Mouse (Mus musculus): Measurements from ENCODE around the gene Tmem189. TPM values are rescaled to one million over a fixed set of nuclear protein-coding genes. Genes with fewer than 3 reads are reported as not detected.
"Not testable (repeated sequence)": the region's sequence is repeated elsewhere in the genome, so short reads cannot be mapped to it uniquely, and the experiment has no call there.

Gene Tmem189
- polyA plus RNA-seq, 1 experiment from 2014 or later: 30.4 TPM

DNA sequence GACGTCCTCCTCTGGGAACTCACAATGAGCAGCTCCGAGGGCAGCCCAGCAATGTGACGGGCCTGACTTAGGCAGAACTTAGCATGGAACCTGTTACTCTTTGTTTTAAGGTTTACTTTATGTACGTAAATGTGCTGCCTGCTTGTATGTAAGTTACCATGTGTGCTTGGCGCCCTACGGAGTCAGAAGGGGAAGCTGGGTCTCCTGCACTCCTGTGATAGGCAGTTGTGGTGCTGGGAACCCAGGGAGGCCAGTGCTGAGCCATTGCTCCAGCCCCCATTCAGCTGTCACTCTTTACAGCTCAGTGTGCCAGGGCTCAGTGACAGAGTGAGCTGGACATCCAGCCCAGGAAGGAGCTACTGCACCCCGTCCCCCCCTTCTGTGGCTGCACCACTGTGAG lies 62.6 kb downstream of the Tmem189 start:
- H3K4me1 ChIP-seq: peaks cover 82% of the 10 kb centered on the region
- peaks cover 70% of the 10 kb centered on the region for H3K36me3 ChIP-seq
- no peaks in the 10 kb centered on the region for H3K9me3 ChIP-seq (replicated peaks)
- peak overlapping the region; percentile 54 for H3K4me3 ChIP-seq
- 69% methylated on average over 7 of the region's 7 CpGs for WGBS (ENCODE audit: insufficient replicate concordance)
- H3K27me3 ChIP-seq (replicated peaks): no peaks in the 10 kb centered on the region
- peak overlapping the region; percentile 76 for H3K9ac ChIP-seq
- ATAC-seq: no peak
- peak overlapping the region; percentile 90 for H3K4me2 ChIP-seq
- H3K27ac ChIP-seq: peak overlapping the region; percentile 100

DNA sequence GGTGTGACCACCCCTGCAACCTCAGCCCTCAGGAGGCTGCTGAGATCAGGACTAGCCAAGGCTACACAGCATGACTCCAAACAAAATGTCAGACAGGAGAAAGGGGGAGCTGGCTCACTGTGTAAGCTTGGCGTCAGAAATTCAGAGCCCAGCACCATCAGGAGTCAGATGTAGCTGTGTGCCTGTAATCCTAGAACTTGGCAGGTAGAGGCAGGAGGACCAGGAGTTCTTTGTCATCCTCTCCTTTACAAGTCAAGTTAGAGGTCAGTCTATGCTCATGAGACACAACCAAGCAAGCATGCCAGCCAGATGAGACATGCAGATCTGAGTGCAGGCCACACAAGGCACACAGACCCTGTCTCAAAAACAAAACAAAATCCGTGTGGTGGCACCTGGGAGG lies 64.0 kb downstream of the Tmem189 start:
- no peak for ATAC-seq
- Histone ChIP-seq H3K27me3 (replicated peaks) (no peaks in the 10 kb centered on the region), H3K4me2 (peak overlapping the region; percentile 25; the same call in 1 of the 2 replicates), H3K36me3 (peaks cover 84% of the 10 kb centered on the region), H3K27ac (peak overlapping the region; percentile 67), H3K9ac (0 out of 2 replicates have a peak overlapping the region, but pooled peaks have one; percentile 42), H3K4me1 (peaks cover 93% of the 10 kb centered on the region), H3K9me3 (replicated peaks) (no peaks in the 10 kb centered on the region), H3K4me3 (no peak overlapping the region)
- WGBS (ENCODE audit: insufficient replicate concordance): 70% methylated on average over 2 of the region's 2 CpGs

- peak overlapping the region; percentile 67; the same call in 1 of the 2 replicates for H3K27ac ChIP-seq
- WGBS (ENCODE audit: insufficient replicate concordance): 87% methylated on average over 5 of the region's 6 CpGs
- ATAC-seq: no peak
These were observed 65.1 kb downstream of the Tmem189 start for GRCm38 (mm10) chr2:167624368-167625075.

DNA sequence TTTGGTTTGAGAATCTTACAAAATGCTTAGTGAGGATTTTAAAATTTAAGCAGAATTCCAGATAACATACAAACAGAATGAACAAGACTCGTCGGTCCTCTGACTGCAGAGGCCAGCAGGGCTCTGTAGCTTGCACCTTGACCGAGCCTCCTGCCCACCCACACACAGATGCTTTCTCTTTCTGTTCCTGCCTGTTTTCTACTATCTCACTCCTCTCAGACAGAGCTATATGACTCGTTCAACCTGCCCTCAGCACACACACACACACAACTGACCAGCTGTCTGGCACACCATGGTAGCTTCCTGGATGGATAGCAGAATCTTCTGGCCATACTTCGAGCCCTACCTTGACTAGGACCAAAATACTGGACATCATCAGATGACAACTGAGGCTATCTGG lies 66.7 kb downstream of the Tmem189 start:
- peaks cover 76% of the 10 kb centered on the region for H3K4me1 ChIP-seq
- ATAC-seq: no peak
- no peak overlapping the region for H3K4me3 ChIP-seq
- 56% methylated on average over 5 of the region's 5 CpGs for WGBS (ENCODE audit: insufficient replicate concordance)
- H3K27me3 ChIP-seq (replicated peaks): no peaks in the 10 kb centered on the region
- 0 out of 2 replicates have a peak overlapping the region, but pooled peaks have one; percentile 4 for H3K4me2 ChIP-seq
- peaks cover 88% of the 10 kb centered on the region for H3K36me3 ChIP-seq
- H3K9ac ChIP-seq: no peak overlapping the region; the same call in 1 of the 2 replicates
- H3K9me3 ChIP-seq (replicated peaks): no peaks in the 10 kb centered on the region
- peak overlapping the region; percentile 71 for H3K27ac ChIP-seq

More at GRCm38 (mm10) chr2:167624368-167625075, 65.1 kb downstream of the Tmem189 start:
- Histone ChIP-seq H3K9ac (no peak overlapping the region), H3K36me3 (peaks cover 89% of the 10 kb centered on the region), H3K9me3 (replicated peaks) (no peaks in the 10 kb centered on the region), H3K4me3 (no peak overlapping the region), H3K4me1 (peaks cover 86% of the 10 kb centered on the region), H3K27me3 (replicated peaks) (no peaks in the 10 kb centered on the region), H3K4me2 (no peak overlapping the region)

DNA sequence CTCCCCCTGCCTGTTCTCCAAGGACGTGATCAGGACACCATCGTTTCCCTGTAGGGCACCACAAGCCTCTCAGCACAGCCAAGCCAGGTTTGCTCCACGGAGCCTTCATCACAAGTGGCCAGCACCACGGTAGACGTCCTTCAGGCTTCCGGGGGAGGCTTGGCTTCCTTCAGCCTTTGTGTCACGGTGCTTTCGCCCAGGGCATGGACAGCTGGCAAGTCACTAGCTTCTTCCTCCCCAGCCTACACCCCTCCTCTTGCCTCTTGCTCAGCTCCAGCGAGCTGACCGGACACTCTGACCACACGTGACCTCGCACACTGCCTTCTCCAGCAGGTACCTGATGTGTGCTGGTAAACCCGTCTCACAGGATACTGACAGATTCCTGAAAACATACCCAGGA lies 67.3 kb downstream of the Tmem189 start:
- WGBS (ENCODE audit: insufficient replicate concordance): 87% methylated on average over 13 of the region's 13 CpGs
- Histone ChIP-seq H3K36me3 (peaks cover 88% of the 10 kb centered on the region), H3K27ac (peak overlapping the region; percentile 71), H3K4me3 (no peak overlapping the region), H3K4me1 (peaks cover 70% of the 10 kb centered on the region), H3K9ac (peak overlapping the region; percentile 12; the same call in 1 of the 2 replicates), H3K4me2 (no peak overlapping the region), H3K27me3 (replicated peaks) (no peaks in the 10 kb centered on the region), H3K9me3 (replicated peaks) (no peaks in the 10 kb centered on the region)
- no peak for ATAC-seq

- ATAC-seq: peak; percentile 21; the same call in 1 of the 2 replicates
- Histone ChIP-seq H3K4me2 (0 out of 2 replicates have a peak overlapping the region, but pooled peaks have one; percentile 13), H3K9me3 (replicated peaks) (no peaks in the 10 kb centered on the region), H3K27me3 (replicated peaks) (no peaks in the 10 kb centered on the region), H3K36me3 (peaks cover 90% of the 10 kb centered on the region), H3K9ac (peak overlapping the region; percentile 10), H3K4me1 (peaks cover 62% of the 10 kb centered on the region), H3K4me3 (no peak overlapping the region), H3K27ac (peak overlapping the region; percentile 66)
- WGBS (ENCODE audit: insufficient replicate concordance): 86% methylated on average over 9 of the region's 9 CpGs
These were observed 68.2 kb downstream of the Tmem189 start for GRCm38 (mm10) chr2:167621255-167622087.

GRCm38 (mm10) chr2:167617472-167617871 lies 72.2 kb downstream of the Tmem189 start:
- no peak overlapping the region for H3K4me2 ChIP-seq
- H3K27ac ChIP-seq: no peak overlapping the region
- H3K36me3 ChIP-seq: peaks cover 95% of the 10 kb centered on the region
- H3K9ac ChIP-seq: no peak overlapping the region
- H3K4me3 ChIP-seq: no peak overlapping the region
- no peaks in the 10 kb centered on the region for H3K27me3 ChIP-seq (replicated peaks)
- WGBS (ENCODE audit: insufficient replicate concordance): 71% methylated on average over 4 of the region's 4 CpGs
- peaks cover 33% of the 10 kb centered on the region for H3K4me1 ChIP-seq
- no peak for ATAC-seq
- peaks cover 11% of the 10 kb centered on the region; the same call in 1 of the 2 replicates for H3K9me3 ChIP-seq (replicated peaks)

DNA sequence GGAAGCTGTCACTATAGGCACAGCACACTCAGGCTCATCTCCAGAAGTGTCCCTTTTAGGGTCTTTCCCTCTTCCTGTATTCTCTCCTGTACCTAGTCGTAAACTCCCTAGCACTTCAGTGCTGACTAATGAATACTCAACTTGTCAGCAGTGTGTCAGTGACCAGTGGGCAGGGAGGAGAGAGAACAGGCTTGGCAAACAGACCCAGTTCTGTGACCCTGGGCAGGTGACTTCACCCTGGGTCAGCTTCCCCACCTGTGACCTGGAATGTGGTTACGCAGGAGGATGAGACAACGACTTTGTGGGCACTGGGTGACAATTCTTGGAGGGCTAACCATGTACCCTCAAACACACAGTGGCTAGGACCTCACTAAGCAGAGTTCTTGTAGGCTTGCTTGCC lies 72.6 kb downstream of the Tmem189 start:
- Histone ChIP-seq H3K4me3 (no peak overlapping the region), H3K9me3 (replicated peaks) (peaks cover 11% of the 10 kb centered on the region; the same call in 1 of the 2 replicates), H3K4me2 (no peak overlapping the region), H3K27me3 (replicated peaks) (no peaks in the 10 kb centered on the region), H3K36me3 (peaks cover 95% of the 10 kb centered on the region), H3K9ac (no peak overlapping the region), H3K4me1 (peaks cover 33% of the 10 kb centered on the region), H3K27ac (no peak overlapping the region)
- no peak for ATAC-seq
- WGBS (ENCODE audit: insufficient replicate concordance): 88% methylated on average over 3 of the region's 3 CpGs

DNA sequence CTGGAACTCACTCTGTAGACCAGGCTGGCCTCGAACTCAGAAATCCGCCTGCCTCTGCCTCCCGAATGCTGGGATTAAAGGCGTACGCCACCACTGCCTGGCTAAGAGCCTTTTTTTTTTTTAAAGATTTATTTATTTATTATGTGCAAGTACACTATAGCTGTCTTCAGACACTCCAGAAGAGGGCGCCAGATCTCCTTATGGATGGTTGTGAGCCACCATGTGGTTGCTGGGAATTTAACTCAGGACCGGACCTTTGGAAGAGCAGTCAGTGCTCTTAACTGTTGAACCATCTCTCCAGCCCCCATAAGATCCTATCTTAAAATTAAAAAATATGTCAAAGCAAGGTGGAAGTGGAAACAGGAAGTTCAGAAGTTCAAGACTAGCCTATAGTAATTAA lies 76.3 kb downstream of the Tmem189 start:
- 96% methylated on average over 7 of the region's 7 CpGs for WGBS (ENCODE audit: insufficient replicate concordance)
- not testable (repeated sequence) for H3K9ac ChIP-seq; H3K4me3 ChIP-seq; ATAC-seq; H3K4me2 ChIP-seq; H3K27ac ChIP-seq; H3K27me3 ChIP-seq (replicated peaks)
- H3K36me3 ChIP-seq: peaks cover 94% of the 10 kb centered on the region
- peaks cover 21% of the 10 kb centered on the region for H3K4me1 ChIP-seq
- H3K9me3 ChIP-seq (replicated peaks): peaks cover 11% of the 10 kb centered on the region; the same call in 1 of the 2 replicates

- WGBS (ENCODE audit: insufficient replicate concordance): 91% methylated on average over 14 of the region's 14 CpGs
- Histone ChIP-seq H3K27ac (no peak overlapping the region; the same call in 1 of the 2 replicates), H3K36me3 (peaks cover 88% of the 10 kb centered on the region), H3K4me3 (no peak overlapping the region), H3K4me1 (peaks cover 23% of the 10 kb centered on the region), H3K9me3 (replicated peaks) (peaks cover 11% of the 10 kb centered on the region; the same call in 1 of the 2 replicates), H3K4me2 (no peak overlapping the region), H3K27me3 (replicated peaks) (no peaks in the 10 kb centered on the region), H3K9ac (no peak overlapping the region)
- no peak for ATAC-seq
These were observed 77.5 kb downstream of the Tmem189 start for GRCm38 (mm10) chr2:167612122-167612521.

DNA sequence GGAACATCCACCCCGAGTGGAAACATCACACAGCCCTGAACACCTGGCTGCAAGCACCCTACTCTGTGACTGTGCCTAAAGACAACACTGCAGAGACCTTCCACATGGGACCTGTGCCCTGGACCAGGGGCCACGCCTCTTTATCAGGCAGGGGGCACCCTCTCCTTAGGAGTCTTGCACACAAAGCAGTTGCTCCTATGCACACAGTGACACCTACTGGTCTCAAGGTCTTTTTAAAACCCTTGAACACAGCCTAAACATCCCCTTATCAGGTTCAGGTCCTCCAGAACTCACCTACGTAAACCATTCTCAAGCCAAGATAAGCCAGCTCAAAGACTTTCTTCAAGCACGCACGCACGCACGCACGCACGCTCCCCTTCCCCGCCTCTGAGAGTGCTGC lies 78.3 kb downstream of the Tmem189 start:
- H3K27me3 ChIP-seq (replicated peaks): no peaks in the 10 kb centered on the region
- H3K4me2 ChIP-seq: no peak overlapping the region
- peaks cover 11% of the 10 kb centered on the region; the same call in 1 of the 2 replicates for H3K9me3 ChIP-seq (replicated peaks)
- peaks cover 27% of the 10 kb centered on the region for H3K4me1 ChIP-seq
- peaks cover 88% of the 10 kb centered on the region for H3K36me3 ChIP-seq
- peak; percentile 60 for ATAC-seq
- 59% methylated on average over 10 of the region's 10 CpGs for WGBS (ENCODE audit: insufficient replicate concordance)
- no peak overlapping the region for H3K4me3 ChIP-seq
- no peak overlapping the region for H3K27ac ChIP-seq
- H3K9ac ChIP-seq: no peak overlapping the region

- no peaks in the 10 kb centered on the region for H3K9me3 ChIP-seq (replicated peaks)
- 87% methylated on average over 4 of the region's 4 CpGs for WGBS (ENCODE audit: insufficient replicate concordance)
- peaks cover 23% of the 10 kb centered on the region for H3K4me1 ChIP-seq
- H3K27me3 ChIP-seq (replicated peaks): peaks cover 18% of the 10 kb centered on the region
- no peak overlapping the region for H3K4me2 ChIP-seq
- H3K36me3 ChIP-seq: peaks cover 47% of the 10 kb centered on the region
- no peak for ATAC-seq
- peak overlapping the region; percentile 48; the same call in 1 of the 2 replicates for H3K27ac ChIP-seq
- no peak overlapping the region for H3K4me3 ChIP-seq
- no peak overlapping the region for H3K9ac ChIP-seq
These were observed 82.9 kb downstream of the Tmem189 start for GRCm38 (mm10) chr2:167606745-167607123.
